ENCODE assay signal across 8 mouse cellular contexts in the genomic region with DNA sequence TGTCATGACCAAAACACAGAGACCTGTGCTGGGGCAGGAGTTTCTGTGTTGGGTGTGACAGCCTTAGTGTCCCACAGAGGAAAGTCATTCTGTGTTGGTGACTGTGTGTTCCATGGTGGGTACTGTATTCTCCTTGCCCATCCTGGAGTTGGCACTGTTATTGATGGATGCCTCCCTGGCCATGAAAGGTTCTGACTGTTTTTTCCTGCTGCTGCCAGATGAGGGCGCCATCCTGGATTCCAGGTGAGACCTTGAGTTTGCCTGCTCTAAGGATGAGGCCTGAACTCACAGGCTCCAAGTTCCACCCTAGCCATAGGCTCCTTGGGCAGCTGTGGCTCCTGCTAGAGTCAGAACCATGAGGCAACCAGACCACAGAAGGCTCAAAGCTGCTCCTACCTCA. TPM values are rescaled to one million over a fixed set of nuclear protein-coding genes. Genes with fewer than 3 reads are reported as not detected.
DNase-seq lines count a peak whose midpoint lies in the region; ATAC-seq and TF ChIP-seq lines count a peak whose summit lies in the region.
"Had no signal": no experiment of that assay in that cellular context is flagged by ENCODE, and none has a peak within 500 bp of the region (broad histone marks: within the 10 kb centered on the region; RNA-seq: fewer than 3 reads in every experiment).

No protein-coding gene starts in this region.

- peak; percentile 50 for TF ChIP-seq CTCF in hindbrain, postnatal 0 days (IDR thresholded peaks at IDR 0.05; ENCODE audit: low read depth)

- no peak overlapping the region for H3K4me2 ChIP-seq in hindbrain, postnatal 0 days (ENCODE audit: low read depth, low read length)
- H3K4me2 ChIP-seq in hindbrain, embryonic 14.5 days (replicated peaks) = no peak overlapping the region
- H3K4me2 ChIP-seq in hindbrain, embryonic 13.5 days = no peak overlapping the region
- H3K4me2 ChIP-seq: liver, embryonic 15.5 days had no signal

- H3K27me3 ChIP-seq in hindbrain, postnatal 0 days (ENCODE audit: insufficient read depth, low read length) = no peaks in the 10 kb centered on the region
- no peaks in the 10 kb centered on the region for H3K27me3 ChIP-seq in hindbrain, embryonic 14.5 days (ENCODE audit: control insufficient read depth, insufficient read depth, low read length)
- no peaks in the 10 kb centered on the region for H3K27me3 ChIP-seq in hindbrain, embryonic 13.5 days
- H3K27me3 ChIP-seq: liver, embryonic 15.5 days had no signal

- DNase-seq in hindbrain, postnatal 0 days (ENCODE audit: low spot score) = peak; percentile 35
- DNase-seq in hindbrain, embryonic 14.5 days (ENCODE audit: low spot score) = no peak
- DNase-seq in 416B (ENCODE audit: low read depth) (peak; percentile 16), A20 (ENCODE audit: low read depth, low spot score) (peak; percentile 45)
- peak; percentile 12 for DNase-seq in c-Kit-positive CD71-positive TER-119-positive erythroid progenitor cells, embryonic 14.5 days (ENCODE audit: low spot score)
- DNase-seq in ovary, postnatal 14 days (ENCODE audit: low spot score) = no peak

- no peak overlapping the region for H3K27ac ChIP-seq in hindbrain, postnatal 0 days
- no peak overlapping the region for H3K27ac ChIP-seq in hindbrain, embryonic 14.5 days
- no peak overlapping the region for H3K27ac ChIP-seq in hindbrain, embryonic 13.5 days
- H3K27ac ChIP-seq: liver, embryonic 15.5 days had no signal

- no peak overlapping the region for H3K4me3 ChIP-seq in hindbrain, postnatal 0 days (ENCODE audit: low read length)
- no peak overlapping the region for H3K4me3 ChIP-seq in hindbrain, embryonic 14.5 days (replicated peaks; ENCODE audit: low read length)
- H3K4me3 ChIP-seq in hindbrain, embryonic 13.5 days = no peak overlapping the region
- H3K4me3 ChIP-seq: liver, embryonic 15.5 days had no signal

- WGBS in hindbrain, postnatal 0 days = 20% methylated on average over 1 of the region's 1 CpGs
- WGBS in hindbrain, embryonic 14.5 days = 50% methylated on average over 1 of the region's 1 CpGs
- 26% methylated on average over 1 of the region's 1 CpGs for WGBS in hindbrain, embryonic 13.5 days

- no peaks in the 10 kb centered on the region for H3K9me3 ChIP-seq in hindbrain, postnatal 0 days (ENCODE audit: low read length)
- no peaks in the 10 kb centered on the region for H3K9me3 ChIP-seq in hindbrain, embryonic 14.5 days (ENCODE audit: control insufficient read depth, low read length)
- no peaks in the 10 kb centered on the region for H3K9me3 ChIP-seq in hindbrain, embryonic 13.5 days
- H3K9me3 ChIP-seq: liver, embryonic 15.5 days had no signal

- peaks cover 30% of the 10 kb centered on the region for H3K36me3 ChIP-seq in hindbrain, postnatal 0 days (ENCODE audit: insufficient read depth, low read length)
- peaks cover 74% of the 10 kb centered on the region for H3K36me3 ChIP-seq in hindbrain, embryonic 14.5 days (replicated peaks; ENCODE audit: control insufficient read depth, insufficient read depth)
- peaks cover 80% of the 10 kb centered on the region for H3K36me3 ChIP-seq in hindbrain, embryonic 13.5 days

- no peaks in the 10 kb centered on the region for H3K4me1 ChIP-seq in hindbrain, postnatal 0 days (ENCODE audit: insufficient read depth, low read length)
- no peaks in the 10 kb centered on the region; the same call in 1 of the 2 replicates for H3K4me1 ChIP-seq in hindbrain, embryonic 14.5 days (replicated peaks; ENCODE audit: control insufficient read depth, insufficient read depth, low read length)
- peaks cover 26% of the 10 kb centered on the region for H3K4me1 ChIP-seq in hindbrain, embryonic 13.5 days (replicated peaks)
- H3K4me1 ChIP-seq: liver, embryonic 15.5 days had no signal

- ATAC-seq in hindbrain, postnatal 0 days = no peak
- ATAC-seq in hindbrain, embryonic 14.5 days (ENCODE audit: low FRiP score) = no peak
- ATAC-seq in hindbrain, embryonic 13.5 days (ENCODE audit: low FRiP score) = no peak

- no peak overlapping the region for H3K9ac ChIP-seq in hindbrain, postnatal 0 days (replicated peaks; ENCODE audit: low read length)
- no peak overlapping the region for H3K9ac ChIP-seq in hindbrain, embryonic 14.5 days
- no peak overlapping the region for H3K9ac ChIP-seq in hindbrain, embryonic 13.5 days
- H3K9ac ChIP-seq: liver, embryonic 15.5 days had no signal

RNA-seq across cellular contexts. Expression of a gene that starts 47.4 kb away (rescaled TPM):
- 60.1 and 71.3 TPM in 2 replicates for total RNA-seq in hindbrain, postnatal 0 days (2014; rRNA removed)
- polyA plus RNA-seq in hindbrain, postnatal 0 days (2015; fragmentation: Nextera tagmentation; extraction: Ambion mirVana) = 47.2 and 50.9 TPM in 2 replicates
- 57.4 and 61.9 TPM in 2 replicates for polyA plus RNA-seq in hindbrain, embryonic 14.5 days (2014; fragmentation: Nextera tagmentation; extraction: Ambion mirVana)
- polyA plus RNA-seq in hindbrain, embryonic 13.5 days (2015; fragmentation: Nextera tagmentation; extraction: Ambion mirVana) = 56.6 and 57.9 TPM in 2 replicates

RNA-seq across cellular contexts. Expression of a gene that starts 47.4 kb away (rescaled TPM):
- total RNA-seq in hindbrain, postnatal 0 days (2014; rRNA removed) = 56.7 and 67.6 TPM in 2 replicates
- polyA plus RNA-seq in hindbrain, postnatal 0 days (2015; fragmentation: Nextera tagmentation; extraction: Ambion mirVana) = 36.1 and 37.4 TPM in 2 replicates
- polyA plus RNA-seq in hindbrain, embryonic 14.5 days (2014; fragmentation: Nextera tagmentation; extraction: Ambion mirVana) = 29.2 and 30.2 TPM in 2 replicates
- 39.2 and 42.0 TPM in 2 replicates for polyA plus RNA-seq in hindbrain, embryonic 13.5 days (2015; fragmentation: Nextera tagmentation; extraction: Ambion mirVana)

Comparison
In these comparisons a context has a peak if more than half of its experiments do, and no peak if none do; other contexts are left out.
1. DNase-seq: peak in hindbrain, postnatal 0 days (single experiment), 416B (single experiment), A20 (single experiment) and c-Kit-positive CD71-positive TER-119-positive erythroid progenitor cells, embryonic 14.5 days (single experiment); none in hindbrain, embryonic 14.5 days (single experiment) and ovary, postnatal 14 days (single experiment).